In genomic region chr7:29489851-29490250, GRCm38 (mm10) we compare ENCODE assay signal across 13 mouse cellular contexts. TPM values are rescaled to one million over a fixed set of nuclear protein-coding genes. Genes with fewer than 3 reads are reported as not detected.
DNase-seq lines count a peak whose midpoint lies in the region; ATAC-seq and TF ChIP-seq lines count a peak whose summit lies in the region.
"Had no signal": no experiment of that assay in that cellular context is flagged by ENCODE, and none has a peak within 500 bp of the region (broad histone marks: within the 10 kb centered on the region; RNA-seq: fewer than 3 reads in every experiment).

No protein-coding gene starts in this region.

- H3K9me3 ChIP-seq in midbrain, embryonic 12.5 days, result no peaks in the 10 kb centered on the region
- H3K9me3 ChIP-seq in midbrain, postnatal 0 days (ENCODE audit: low read length), result no peaks in the 10 kb centered on the region
- no peaks in the 10 kb centered on the region for H3K9me3 ChIP-seq in stomach, embryonic 16.5 days (replicated peaks; ENCODE audit: control insufficient read depth, low read length)
- H3K9me3 ChIP-seq: limb, embryonic 12.5 days had no signal

- peaks cover 71% of the 10 kb centered on the region for H3K27me3 ChIP-seq in midbrain, embryonic 12.5 days
- no peaks in the 10 kb centered on the region for H3K27me3 ChIP-seq in midbrain, postnatal 0 days (ENCODE audit: insufficient read depth, low read length)
- H3K27me3 ChIP-seq in stomach, embryonic 16.5 days (ENCODE audit: control insufficient read depth, insufficient read depth, low read length), result no peaks in the 10 kb centered on the region
- H3K27me3 ChIP-seq: limb, embryonic 12.5 days had no signal

- peaks cover 25% of the 10 kb centered on the region for H3K4me1 ChIP-seq in midbrain, embryonic 12.5 days
- H3K4me1 ChIP-seq in midbrain, postnatal 0 days (ENCODE audit: insufficient read depth, low read length), result no peaks in the 10 kb centered on the region
- H3K4me1 ChIP-seq in embryonic fibroblast, embryonic 13.5 days (ENCODE audit: control insufficient read depth, insufficient read depth, low read length), result peaks cover 8% of the 10 kb centered on the region
- H3K4me1 ChIP-seq in stomach, embryonic 16.5 days (ENCODE audit: control insufficient read depth, insufficient read depth, low read length), result peaks cover 35% of the 10 kb centered on the region

- TF ChIP-seq POLR2A in embryonic fibroblast, embryonic 13.5 days (IDR thresholded peaks at IDR 0.05; ENCODE audit: low read depth, low read length), result no peak

- WGBS in midbrain, embryonic 12.5 days, result 9% methylated on average over 7 of the region's 7 CpGs
- WGBS in midbrain, postnatal 0 days, result 25% methylated on average over 7 of the region's 7 CpGs
- 19% methylated on average over 7 of the region's 7 CpGs for WGBS in stomach, embryonic 16.5 days

- H3K9ac ChIP-seq in midbrain, embryonic 12.5 days (replicated peaks), result no peak overlapping the region
- H3K9ac ChIP-seq in midbrain, postnatal 0 days (replicated peaks; ENCODE audit: low read length, poor library complexity, severe bottlenecking), result no peak overlapping the region
- H3K9ac ChIP-seq in stomach, embryonic 16.5 days (ENCODE audit: low read length), result peak overlapping the region; percentile 1; the same call in 1 of the 2 replicates
- H3K9ac ChIP-seq: limb, embryonic 12.5 days had no signal

- no peak for TF ChIP-seq CTCF in gastrocnemius, adult 2 months (IDR thresholded peaks at IDR 0.05)
- no peak for TF ChIP-seq CTCF in midbrain, postnatal 0 days (IDR thresholded peaks at IDR 0.05)
- TF ChIP-seq CTCF in embryonic fibroblast, embryonic 13.5 days (IDR thresholded peaks at IDR 0.05; ENCODE audit: borderline replicate concordance, insufficient read depth, low read length), result no peak

- H3K4me2 ChIP-seq in midbrain, embryonic 12.5 days (replicated peaks), result no peak overlapping the region
- H3K4me2 ChIP-seq in midbrain, postnatal 0 days (ENCODE audit: low read depth, low read length, poor library complexity, severe bottlenecking), result no peak overlapping the region
- H3K4me2 ChIP-seq in stomach, embryonic 16.5 days (ENCODE audit: low read depth, low read length), result no peak overlapping the region; the same call in 1 of the 2 replicates
- H3K4me2 ChIP-seq: limb, embryonic 12.5 days had no signal

- peak overlapping the region; percentile 70 for H3K27ac ChIP-seq in gastrocnemius, adult 2 months
- H3K27ac ChIP-seq in midbrain, embryonic 12.5 days (replicated peaks), result no peak overlapping the region
- no peak overlapping the region for H3K27ac ChIP-seq in midbrain, postnatal 0 days (ENCODE audit: low read depth, low read length)
- peak overlapping the region; percentile 88 for H3K27ac ChIP-seq in embryonic fibroblast, embryonic 13.5 days (ENCODE audit: insufficient read depth, low read length)
- peak overlapping the region; percentile 83 for H3K27ac ChIP-seq in stomach, embryonic 16.5 days (ENCODE audit: low read length)
- H3K27ac ChIP-seq: limb, embryonic 12.5 days had no signal

- ATAC-seq in midbrain, embryonic 12.5 days (ENCODE audit: low FRiP score, low read depth), result 0 out of 2 replicates have a peak, but pooled peaks have one; percentile 41
- ATAC-seq in midbrain, postnatal 0 days (ENCODE audit: low FRiP score), result no peak
- peak; percentile 18; the same call in 1 of the 2 replicates for ATAC-seq in stomach, embryonic 16.5 days (ENCODE audit: insufficient read depth, low FRiP score)

- no peaks in the 10 kb centered on the region for H3K36me3 ChIP-seq in midbrain, embryonic 12.5 days
- H3K36me3 ChIP-seq in midbrain, postnatal 0 days (ENCODE audit: insufficient read depth, low read length), result no peaks in the 10 kb centered on the region; the same call in 1 of the 2 replicates
- H3K36me3 ChIP-seq in stomach, embryonic 16.5 days (ENCODE audit: control insufficient read depth, insufficient read depth, low read length), result no peaks in the 10 kb centered on the region

- no peak overlapping the region for H3K4me3 ChIP-seq in gastrocnemius, adult 2 months
- no peak overlapping the region for H3K4me3 ChIP-seq in midbrain, embryonic 12.5 days
- no peak overlapping the region for H3K4me3 ChIP-seq in midbrain, postnatal 0 days (ENCODE audit: low read depth, low read length)
- no peak overlapping the region for H3K4me3 ChIP-seq in embryonic fibroblast, embryonic 13.5 days (ENCODE audit: insufficient read depth, low read length)
- H3K4me3 ChIP-seq in stomach, embryonic 16.5 days (replicated peaks; ENCODE audit: low read length), result no peak overlapping the region
- H3K4me3 ChIP-seq: limb, embryonic 12.5 days had no signal

- DNase-seq in gastrocnemius, adult 2 months, result no peak
- no peak for DNase-seq in gastrocnemius, postnatal 10 days
- DNase-seq in midbrain, postnatal 0 days (ENCODE audit: low spot score), result no peak
- no peak for DNase-seq in left cerebral cortex, postnatal 25 days (ENCODE audit: low spot score in 2 of 2)
- no peak for DNase-seq in cerebellum, postnatal 4 days (ENCODE audit: low spot score in 2 of 2)
- DNase-seq: cerebellum, adult 9-10 months; kidney, postnatal 4 days; right cerebral cortex, postnatal 14 days; thymus, adult 18-20 months had no signal

- intact Hi-C loops in gastrocnemius, adult 2 months (cut with DNase I), result no loop called here
- intact Hi-C loops in left cerebral cortex, postnatal 25 days (cut with DNase I), result no loop called here

RNA-seq across cellular contexts. Expression of gene Sipa1l3, which starts 28.6 kb away (rescaled TPM):
- total RNA-seq in gastrocnemius, adult 2 months (2021), result 1 to 10 TPM; 7.0 to 9.2 TPM
- 10 to 100 TPM; 14.2 to 21.4 TPM for total RNA-seq in gastrocnemius, postnatal 10 days (2021)
- polyA plus RNA-seq in midbrain, embryonic 12.5 days (2016; fragmentation: Nextera tagmentation; extraction: Ambion mirVana), result 14.0 and 14.6 TPM in 2 replicates
- total RNA-seq in midbrain, postnatal 0 days (2014; rRNA removed), result 72.8 and 80.7 TPM in 2 replicates
- polyA plus RNA-seq in midbrain, postnatal 0 days (2015; fragmentation: Nextera tagmentation; extraction: Ambion mirVana), result 12.9 and 13.9 TPM in 2 replicates
- 22.0 and 36.9 TPM in 2 replicates for polyA plus RNA-seq in embryonic fibroblast, embryonic 13.5 days (2011; ENCODE audit: insufficient read length, low read depth, missing spikeins)
- polyA plus RNA-seq in stomach, embryonic 16.5 days (2015; fragmentation: Nextera tagmentation; extraction: Ambion mirVana), result 18.4 and 22.2 TPM in 2 replicates
- 10 to 100 TPM; 55.0 to 60.7 TPM for total RNA-seq in left cerebral cortex, postnatal 25 days (2021)

Comparison
In these comparisons a context has a peak if more than half of its experiments do, and no peak if none do; other contexts are left out.
1. H3K27ac ChIP-seq: peak in gastrocnemius, adult 2 months (single experiment), embryonic fibroblast, embryonic 13.5 days (single experiment) and stomach, embryonic 16.5 days (single experiment); none in midbrain, embryonic 12.5 days (single experiment) and midbrain, postnatal 0 days (single experiment).